Mouse (Mus musculus) lung, embryonic 15.5 days (tissue): Measurements from ENCODE around the gene Ube2l3. TPM values are rescaled to one million over a fixed set of nuclear protein-coding genes. Genes with fewer than 3 reads are reported as not detected.
A peak's percentile ranks its signal among the peaks of the same experiment; 100 is the strongest.

Experiments
- ATAC-seq: fragments of 200-750 bp; cut with Nextera tagmentation; 2 replicates; pipeline ENCODE4 v1.8.0; 2017; ENCODE audit warnings: moderate number of reproducible peaks, borderline replicate concordance; ENCODE audit not compliant: low FRiP score, low TSS enrichment; ENCODE audit errors: extremely low read depth
- H3K27ac ChIP-seq: fragments of 300-500 bp; sonication (generic); 2 replicates; pipeline ENCODE4 v1.5.1; 2015; ENCODE audit warnings: moderate library complexity, mild to moderate bottlenecking, inconsistent platforms
- H3K27me3 ChIP-seq: fragments of 300-500 bp; sonication (generic); 2 replicates; pipeline ENCODE4 v1.6.1; 2015; ENCODE audit warnings: inconsistent platforms
- H3K36me3 ChIP-seq: fragments of 300-500 bp; sonication (generic); 2 replicates; pipeline ENCODE4 v1.6.1; 2015; ENCODE audit warnings: inconsistent platforms
- H3K4me1 ChIP-seq: fragments of 300-500 bp; sonication (generic); 2 replicates; pipeline ENCODE4 v1.6.1; 2015; ENCODE audit warnings: inconsistent platforms
- H3K4me2 ChIP-seq: fragments of 300-500 bp; sonication (generic); 2 replicates; pipeline ENCODE4 v1.6.1; 2015; ENCODE audit warnings: inconsistent platforms, mild to moderate bottlenecking, moderate library complexity
- H3K4me3 ChIP-seq: fragments of 300-500 bp; sonication (generic); 2 replicates; pipeline ENCODE4 v1.5.1; 2015; ENCODE audit warnings: mild to moderate bottlenecking, inconsistent platforms
- H3K9ac ChIP-seq: fragments of 300-500 bp; sonication (generic); 2 replicates; pipeline ENCODE4 v1.6.1; 2015; ENCODE audit warnings: inconsistent platforms
- H3K9me3 ChIP-seq: fragments of 300-500 bp; sonication (generic); 2 replicates; pipeline ENCODE4 v1.6.1; 2016; ENCODE audit warnings: inconsistent platforms
- WGBS: fragments of 180-500 bp; shearing (Covaris S2); methylation state at CpG from one replicate; pipeline ENCODE4 v1.1.7; 2015; 5-methylcytosine and 5-hydroxymethylcytosine counted together
- polyA plus RNA-seq: library from polyadenylated mRNA; unstranded; fragments of >200 nt; fragmentation: Nextera tagmentation; extraction: Ambion mirVana; gene quantifications from 2 replicates; pipeline ENCODE4 v1.2.1, GENCODE M21; 2015

Ube2l3 gene
- polyA plus RNA-seq, 1 experiment from 2014 or later, result 345 TPM

GRCm38 (mm10) chr16:17132089-17132905, 70.2 kb downstream of the Ube2l3 start, which contains the start of gene Sdf2l1:
Gene Sdf2l1 (minus strand): TSS chr16:17132383.
- H3K27ac ChIP-seq, result peak within 1 kb of the TSS; percentile 69
- peak; percentile 98 for ATAC-seq

GRCm38 (mm10) chr16:17131191-17132088, 71.0 kb downstream of the Ube2l3 start:
- Histone ChIP-seq H3K4me2 (peak overlapping the region; percentile 98), H3K9ac (peak overlapping the region; percentile 69), H3K36me3 (no peaks in the 10 kb centered on the region), H3K4me3 (peak overlapping the region; percentile 76), H3K9me3 (no peaks in the 10 kb centered on the region), H3K4me1 (peaks cover 20% of the 10 kb centered on the region), H3K27ac (peak overlapping the region; percentile 69), H3K27me3 (no peaks in the 10 kb centered on the region)
- 3% methylated on average over 43 of the region's 43 CpGs for WGBS
- peak; percentile 64; the same call in 1 of the 2 replicates for ATAC-seq

More at GRCm38 (mm10) chr16:17132089-17132905, 70.2 kb downstream of the Ube2l3 start, which contains the start of gene Sdf2l1:
- under 1% methylated on average over 46 of the region's 47 CpGs for WGBS
- Histone ChIP-seq H3K9ac (peak within 1 kb of the TSS; percentile 69), H3K27me3 (no peaks in the 10 kb centered on the region), H3K9me3 (no peaks in the 10 kb centered on the region), H3K4me1 (peaks cover 20% of the 10 kb centered on the region), H3K4me2 (peak within 1 kb of the TSS; percentile 98), H3K36me3 (no peaks in the 10 kb centered on the region), H3K4me3 (peak within 1 kb of the TSS; percentile 76)

GRCm38 (mm10) chr16:17127292-17127691, 75.2 kb downstream of the Ube2l3 start:
- no peaks in the 10 kb centered on the region for H3K27me3 ChIP-seq
- no peak for ATAC-seq
- H3K9me3 ChIP-seq, result no peaks in the 10 kb centered on the region
- 100% methylated on average over 1 of the region's 1 CpGs for WGBS
- no peak overlapping the region for H3K4me2 ChIP-seq
- H3K9ac ChIP-seq, result no peak overlapping the region
- H3K4me3 ChIP-seq, result no peak overlapping the region
- no peak overlapping the region for H3K27ac ChIP-seq
- H3K36me3 ChIP-seq, result peaks cover 4% of the 10 kb centered on the region; the same call in 1 of the 2 replicates
- H3K4me1 ChIP-seq, result peaks cover 39% of the 10 kb centered on the region

GRCm38 (mm10) chr16:17124871-17125520, 77.5 kb downstream of the Ube2l3 start, which contains the start of gene 2610318N02Rik:
Gene 2610318N02Rik (minus strand): TSS chr16:17125167.
- Histone ChIP-seq H3K27me3 (no peaks in the 10 kb centered on the region), H3K36me3 (peaks cover 5% of the 10 kb centered on the region; the same call in 1 of the 2 replicates), H3K4me1 (peaks cover 26% of the 10 kb centered on the region), H3K9ac (peak within 1 kb of the TSS; percentile 59), H3K9me3 (no peaks in the 10 kb centered on the region), H3K4me3 (peak within 1 kb of the TSS; percentile 58), H3K4me2 (peak within 1 kb of the TSS; percentile 90), H3K27ac (peak within 1 kb of the TSS; percentile 66)
- ATAC-seq, result peak; percentile 93
- WGBS, result under 1% methylated on average over 25 of the region's 25 CpGs

GRCm38 (mm10) chr16:17124119-17124870, 78.2 kb downstream of the Ube2l3 start:
- H3K36me3 ChIP-seq, result peaks cover 5% of the 10 kb centered on the region; the same call in 1 of the 2 replicates
- peak overlapping the region; percentile 66 for H3K27ac ChIP-seq
- ATAC-seq, result no peak; the same call in 1 of the 2 replicates
- peaks cover 26% of the 10 kb centered on the region for H3K4me1 ChIP-seq
- peak overlapping the region; percentile 58 for H3K4me3 ChIP-seq
- H3K27me3 ChIP-seq, result no peaks in the 10 kb centered on the region
- peak overlapping the region; percentile 90 for H3K4me2 ChIP-seq
- 2% methylated on average over 22 of the region's 22 CpGs for WGBS
- peak overlapping the region; percentile 59 for H3K9ac ChIP-seq
- no peaks in the 10 kb centered on the region for H3K9me3 ChIP-seq

GRCm38 (mm10) chr16:17121569-17121968, 80.9 kb downstream of the Ube2l3 start:
- Histone ChIP-seq H3K27ac (no peak overlapping the region), H3K4me3 (no peak overlapping the region), H3K9ac (no peak overlapping the region), H3K4me2 (no peak overlapping the region), H3K36me3 (peaks cover 10% of the 10 kb centered on the region; the same call in 1 of the 2 replicates), H3K4me1 (peaks cover 26% of the 10 kb centered on the region), H3K9me3 (no peaks in the 10 kb centered on the region), H3K27me3 (no peaks in the 10 kb centered on the region)
- WGBS, result 81% methylated on average over 14 of the region's 14 CpGs
- no peak for ATAC-seq

GRCm38 (mm10) chr16:17117309-17117799, 85.1 kb downstream of the Ube2l3 start:
- no peaks in the 10 kb centered on the region for H3K27me3 ChIP-seq
- H3K9ac ChIP-seq, result no peak overlapping the region
- no peak overlapping the region for H3K27ac ChIP-seq
- H3K4me3 ChIP-seq, result no peak overlapping the region
- no peak for ATAC-seq
- no peaks in the 10 kb centered on the region for H3K9me3 ChIP-seq
- peaks cover 18% of the 10 kb centered on the region for H3K36me3 ChIP-seq
- H3K4me1 ChIP-seq, result no peaks in the 10 kb centered on the region
- H3K4me2 ChIP-seq, result no peak overlapping the region
- 85% methylated on average over 5 of the region's 5 CpGs for WGBS

- peak; percentile 87 for ATAC-seq
- Histone ChIP-seq H3K4me1 (peaks cover 14% of the 10 kb centered on the region), H3K27ac (peak within 1 kb of the TSS; percentile 55), H3K9ac (peak within 1 kb of the TSS; percentile 77), H3K4me3 (peak within 1 kb of the TSS; percentile 91), H3K4me2 (peak within 1 kb of the TSS; percentile 67), H3K36me3 (peaks cover 32% of the 10 kb centered on the region), H3K9me3 (no peaks in the 10 kb centered on the region), H3K27me3 (no peaks in the 10 kb centered on the region)
- 8% methylated on average over 38 of the region's 38 CpGs for WGBS
These were observed 91.4 kb downstream of the Ube2l3 start, which contains the start of gene Ppil2 for GRCm38 (mm10) chr16:17110771-17111743. Gene Ppil2 (minus strand): TSS chr16:17111257.

- Histone ChIP-seq H3K4me1 (peaks cover 26% of the 10 kb centered on the region), H3K9me3 (no peaks in the 10 kb centered on the region), H3K4me3 (no peak overlapping the region), H3K27me3 (no peaks in the 10 kb centered on the region), H3K36me3 (peaks cover 56% of the 10 kb centered on the region), H3K4me2 (no peak overlapping the region), H3K9ac (no peak overlapping the region), H3K27ac (0 out of 2 replicates have a peak overlapping the region, but pooled peaks have one; percentile 2)
- WGBS, result 44% methylated on average over 4 of the region's 4 CpGs
- peak; percentile 77; the same call in 1 of the 2 replicates for ATAC-seq
These were observed 97.8 kb downstream of the Ube2l3 start for GRCm38 (mm10) chr16:17104600-17104999.
